Mouse (Mus musculus): Measurements from ENCODE around the gene Slc36a4.

DNA sequence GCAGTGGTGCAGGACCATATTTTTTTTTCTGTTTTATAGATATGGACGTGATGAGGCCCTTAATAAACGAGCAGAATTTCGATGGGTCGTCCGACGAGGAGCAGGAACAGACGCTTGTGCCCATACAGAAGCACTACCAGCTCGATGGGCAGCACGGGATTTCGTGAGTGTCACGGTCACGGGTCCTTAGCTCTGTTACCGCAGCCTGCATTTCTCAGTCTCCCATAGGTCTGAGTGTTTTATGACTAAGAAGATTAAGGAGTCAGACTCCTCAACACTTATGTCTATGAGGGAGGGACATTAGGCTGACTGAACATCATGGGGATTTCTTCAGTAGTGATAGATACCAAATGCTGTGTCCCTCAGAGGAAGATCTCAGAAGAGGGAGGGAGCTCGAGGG is 10.1 kb downstream of the Slc36a4 start:
- no peak for TF ChIP-seq CTCF (IDR thresholded peaks at IDR 0.05; ENCODE audit: borderline replicate concordance, control insufficient read depth, extremely low read depth, insufficient read depth, low read length, poor library complexity)
- no peak for TF ChIP-seq POLR2A (IDR thresholded peaks at IDR 0.05; ENCODE audit: control insufficient read depth, extremely low read depth, insufficient read depth, low read length, poor library complexity)
